Mouse (Mus musculus) ES-Bruce4 (cell line): ENCODE results near the gene Setd2. TPM values are rescaled to one million over a fixed set of nuclear protein-coding genes. Genes with fewer than 3 reads are reported as not detected.

Experiments
- H3K27ac ChIP-seq: 2 replicates; pipeline ENCODE4 v1.5.1; 2012; ENCODE audit warnings: low read length, inconsistent platforms; ENCODE audit not compliant: insufficient read depth
- H3K27me3 ChIP-seq: 2 replicates; pipeline ENCODE4 v1.6.1; 2012; ENCODE audit warnings: mild to moderate bottlenecking, low read length, inconsistent platforms; ENCODE audit not compliant: control insufficient read depth, poor library complexity, insufficient read depth, severe bottlenecking
- H3K36me3 ChIP-seq: 2 replicates; pipeline ENCODE4 v1.6.1; 2012; ENCODE audit warnings: inconsistent platforms, mild to moderate bottlenecking, low read length, moderate library complexity; ENCODE audit not compliant: control insufficient read depth, poor library complexity, insufficient read depth, severe bottlenecking
- H3K4me1 ChIP-seq: one replicate; pipeline ENCODE4 v1.8.1; 2011; ENCODE audit warnings: low read length; ENCODE audit not compliant: control insufficient read depth, insufficient read depth
- H3K4me3 ChIP-seq: 2 replicates; pipeline ENCODE4 v1.5.1; 2011; ENCODE audit warnings: low read depth, mild to moderate bottlenecking, low read length
- H3K9ac ChIP-seq: 2 replicates; pipeline ENCODE4 v1.6.1; 2012; ENCODE audit warnings: low read depth, mild to moderate bottlenecking, inconsistent platforms; ENCODE audit not compliant: poor library complexity, severe bottlenecking
- H3K9me3 ChIP-seq: replicated peaks from 2 replicates; pipeline ENCODE4 v1.6.1; 2012; ENCODE audit warnings: mild to moderate bottlenecking, low read length, inconsistent platforms; ENCODE audit not compliant: control insufficient read depth, poor library complexity, insufficient read depth, severe bottlenecking
- CTCF ChIP-seq: IDR thresholded peaks from one replicate; pipeline ENCODE4 v1.8.1; 2011; ENCODE audit warnings: low read depth, low read length
- EP300 ChIP-seq: IDR thresholded peaks from 2 replicates; pipeline ENCODE4 v1.6.1; 2011; ENCODE audit warnings: low read depth, low read length; ENCODE audit not compliant: insufficient read depth
- POLR2A ChIP-seq: IDR thresholded peaks from one replicate; pipeline ENCODE4 v1.8.1; 2011; ENCODE audit warnings: low read length; ENCODE audit not compliant: insufficient read depth
- polyA plus RNA-seq: library from polyadenylated mRNA; stranded (reverse); fragments of >200 nt; gene quantifications from 2 replicates; pipeline ENCODE4 v1.2.4, GENCODE M21; 2011; ENCODE audit warnings: low read depth; ENCODE audit not compliant: missing spikeins, insufficient read depth, insufficient read length

The Setd2 gene
- polyA plus RNA-seq, 1 experiment, result 86.0 TPM

- Histone ChIP-seq H3K4me1 (no peaks in the 10 kb centered on the region), H3K36me3 (no peaks in the 10 kb centered on the region; the same call in 1 of the 2 replicates), H3K27me3 (no peaks in the 10 kb centered on the region), H3K4me3 (no peak overlapping the region), H3K9ac (peak overlapping the region; percentile 98), H3K9me3 (no peaks in the 10 kb centered on the region), H3K27ac (no peak overlapping the region)
- TF ChIP-seq EP300 (no peak), POLR2A (no peak), CTCF (no peak)
Observed at GRCm38 (mm10) chr9:110531151-110531791, 1.1 kb upstream of the Setd2 start.

DNA sequence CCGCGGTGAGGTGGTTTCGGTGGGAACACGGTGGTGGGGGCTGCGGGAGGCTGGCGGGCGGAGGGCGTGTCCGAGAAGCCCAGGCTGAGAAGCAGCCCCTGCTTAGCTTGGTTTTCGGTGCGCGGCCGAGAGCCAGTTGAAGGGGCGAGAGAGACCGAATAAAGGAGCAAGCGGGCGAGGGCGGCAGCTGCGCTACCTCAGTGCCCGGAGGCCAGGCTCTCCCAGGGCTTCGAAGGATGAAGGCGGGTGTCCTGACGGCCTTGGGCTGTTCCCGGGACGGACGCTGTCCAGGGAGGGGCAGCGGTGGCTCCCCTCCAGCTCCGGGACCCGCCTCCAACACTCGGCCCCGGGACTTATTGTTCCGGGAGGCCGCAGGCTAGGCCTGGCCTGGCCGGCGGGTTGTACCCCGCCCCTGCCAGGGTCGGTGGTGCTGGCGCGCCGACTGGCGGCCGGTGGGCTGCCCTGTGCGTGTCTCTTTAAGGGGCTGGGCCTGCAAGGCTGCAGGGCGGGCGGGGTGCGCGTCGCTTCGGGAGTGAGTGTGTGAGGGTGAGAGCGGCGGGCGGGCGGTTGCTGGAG is 395 bp upstream of the Setd2 start:
- TF ChIP-seq POLR2A, result no peak
- peak; percentile 62 for TF ChIP-seq CTCF
- no peaks in the 10 kb centered on the region for H3K27me3 ChIP-seq

DNA sequence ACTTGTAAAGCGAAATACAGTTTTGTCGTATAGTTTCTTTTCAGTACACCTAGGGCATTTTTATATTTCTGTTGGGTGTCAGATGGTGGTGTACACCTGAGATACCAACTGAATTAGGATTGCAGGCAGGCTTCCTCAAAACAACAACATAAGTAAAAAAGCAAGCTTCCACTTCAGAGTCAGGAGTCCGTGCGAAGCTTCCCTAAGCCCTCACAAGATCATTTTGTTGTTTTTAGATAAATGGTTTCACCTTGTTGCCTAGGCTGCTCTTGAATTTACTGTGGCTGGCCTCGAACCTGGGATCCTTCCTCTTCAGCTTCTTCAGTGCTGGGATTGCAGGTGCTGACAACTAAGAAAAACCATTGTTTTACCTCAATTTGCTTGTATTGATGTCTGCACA is 1.2 kb downstream of the Setd2 start:
- TF ChIP-seq POLR2A (no peak), CTCF (no peak), EP300 (no peak)
- no peak overlapping the region for H3K27ac ChIP-seq

More for the DNA sequence above, 395 bp upstream of the Setd2 start:
- H3K27ac ChIP-seq, result peak overlapping the region; percentile 43
- no peaks in the 10 kb centered on the region; the same call in 1 of the 2 replicates for H3K36me3 ChIP-seq
- no peaks in the 10 kb centered on the region for H3K4me1 ChIP-seq
- peak overlapping the region; percentile 57 for H3K4me3 ChIP-seq
- H3K9me3 ChIP-seq, result no peaks in the 10 kb centered on the region
- H3K9ac ChIP-seq, result peak overlapping the region; percentile 98

DNA sequence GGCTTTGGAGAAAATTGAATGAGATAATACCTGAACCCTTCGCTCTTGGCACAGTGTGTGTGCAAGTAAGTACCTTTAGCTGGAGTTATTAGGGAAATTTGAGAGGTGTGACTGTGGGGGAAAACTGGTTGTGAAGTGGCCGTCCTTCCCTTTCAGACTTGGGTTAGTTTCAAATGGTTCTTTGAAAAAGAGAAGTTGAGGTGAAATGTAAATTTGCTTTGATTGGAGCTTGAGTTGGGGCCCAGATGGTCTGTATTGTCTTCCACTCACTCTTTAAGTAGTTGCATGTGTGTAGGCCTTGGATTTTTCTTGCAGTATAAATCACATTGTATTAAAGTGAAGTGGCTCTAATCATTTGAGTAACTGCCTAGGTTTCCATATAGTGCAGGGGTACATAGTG is 2.7 kb downstream of the Setd2 start:
- H3K27me3 ChIP-seq, result no peaks in the 10 kb centered on the region
- no peak overlapping the region for H3K9ac ChIP-seq
- H3K9me3 ChIP-seq, result no peaks in the 10 kb centered on the region
- H3K27ac ChIP-seq, result no peak overlapping the region
- no peaks in the 10 kb centered on the region; the same call in 1 of the 2 replicates for H3K36me3 ChIP-seq
- H3K4me1 ChIP-seq, result no peaks in the 10 kb centered on the region
- TF ChIP-seq EP300 (no peak), POLR2A (no peak), CTCF (no peak)
- H3K4me3 ChIP-seq, result no peak overlapping the region

More for the DNA sequence above, 1.2 kb downstream of the Setd2 start:
- Histone ChIP-seq H3K36me3 (no peaks in the 10 kb centered on the region; the same call in 1 of the 2 replicates), H3K27me3 (no peaks in the 10 kb centered on the region), H3K9ac (peak overlapping the region; percentile 98), H3K9me3 (no peaks in the 10 kb centered on the region), H3K4me1 (no peaks in the 10 kb centered on the region), H3K4me3 (no peak overlapping the region)

DNA sequence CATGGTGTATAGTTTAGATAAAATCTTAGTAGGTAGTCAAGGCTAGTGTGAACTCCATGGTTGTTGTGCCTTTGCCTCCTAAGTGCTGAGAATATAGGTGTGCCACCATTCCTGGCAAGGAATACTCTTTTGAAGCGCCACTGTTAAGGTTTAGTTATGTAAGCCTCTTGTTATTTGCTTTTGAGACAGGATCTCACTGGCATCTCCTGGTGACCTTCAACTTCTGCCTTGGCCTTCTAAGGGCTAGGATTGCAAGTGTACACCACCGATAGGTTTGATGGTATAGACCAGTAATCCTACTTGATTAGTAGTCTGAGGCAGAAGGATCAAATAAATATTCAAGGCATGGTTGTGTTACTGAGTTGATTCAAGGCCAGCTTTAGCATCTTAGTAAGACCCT is 4.2 kb downstream of the Setd2 start:
- Histone ChIP-seq H3K4me1 (peaks cover 2% of the 10 kb centered on the region), H3K9ac (no peak overlapping the region), H3K4me3 (no peak overlapping the region), H3K27ac (no peak overlapping the region), H3K9me3 (no peaks in the 10 kb centered on the region), H3K27me3 (no peaks in the 10 kb centered on the region), H3K36me3 (no peaks in the 10 kb centered on the region)
- no peak for TF ChIP-seq EP300
- TF ChIP-seq CTCF, result no peak
- no peak for TF ChIP-seq POLR2A

- Histone ChIP-seq H3K9ac (no peak overlapping the region), H3K36me3 (no peaks in the 10 kb centered on the region), H3K27me3 (no peaks in the 10 kb centered on the region), H3K9me3 (no peaks in the 10 kb centered on the region), H3K27ac (no peak overlapping the region), H3K4me1 (peaks cover 2% of the 10 kb centered on the region), H3K4me3 (no peak overlapping the region)
- TF ChIP-seq CTCF (no peak), POLR2A (no peak)
Observed at GRCm38 (mm10) chr9:110538511-110538910, 6.1 kb downstream of the Setd2 start.
